Mouse (Mus musculus): Measurements from ENCODE around the gene Tmem254c. TPM values are rescaled to one million over a fixed set of nuclear protein-coding genes. Genes with fewer than 3 reads are reported as not detected.
"Not testable (repeated sequence)": the region's sequence is repeated elsewhere in the genome, so short reads cannot be mapped to it uniquely, and the experiment has no call there.

Tmem254c gene
- polyA plus RNA-seq, 1 experiment from 2014 or later, result 41.7 TPM

DNA sequence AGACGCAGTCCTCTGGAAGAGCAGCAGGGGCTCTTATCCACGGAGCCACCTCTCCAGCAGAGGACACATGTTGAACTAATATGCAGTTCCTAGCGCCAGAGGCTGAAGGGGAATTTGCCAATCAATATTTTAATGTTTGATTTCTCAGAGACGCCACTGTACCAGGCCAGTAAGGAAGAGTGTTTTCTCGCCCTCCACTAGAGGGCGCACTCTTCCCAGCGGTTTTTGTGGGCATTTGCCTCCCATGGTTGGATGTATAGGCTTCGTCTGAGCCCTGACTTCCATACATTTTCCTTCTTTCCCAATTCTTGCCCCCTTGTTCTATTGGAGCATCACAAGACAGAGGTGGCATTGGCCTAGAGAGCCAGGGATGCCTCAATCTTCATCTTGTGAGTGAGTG, 20.1 kb downstream of the Tmem254c start:
- H3K27ac ChIP-seq (ENCODE audit: low read depth, low read length); ATAC-seq (ENCODE audit: low FRiP score, low TSS enrichment); H3K27me3 ChIP-seq (ENCODE audit: control insufficient read depth, insufficient read depth, low read length); H3K9me3 ChIP-seq (ENCODE audit: control insufficient read depth, low read length); H3K4me1 ChIP-seq (ENCODE audit: control insufficient read depth, insufficient read depth, low read length); H3K36me3 ChIP-seq (ENCODE audit: control insufficient read depth, insufficient read depth, low read length); H3K4me3 ChIP-seq (ENCODE audit: low read length); H3K9ac ChIP-seq (ENCODE audit: low read depth, low read length); H3K4me2 ChIP-seq (replicated peaks; ENCODE audit: low read depth, low read length): not testable (repeated sequence)
- WGBS, result no CpG with 5 or more reads among the region's 8 CpGs

- H3K36me3 ChIP-seq (ENCODE audit: control insufficient read depth, insufficient read depth, low read length); H3K4me3 ChIP-seq (ENCODE audit: low read length); H3K9ac ChIP-seq (ENCODE audit: low read depth, low read length); ATAC-seq (ENCODE audit: low FRiP score, low TSS enrichment); H3K4me1 ChIP-seq (ENCODE audit: control insufficient read depth, insufficient read depth, low read length); H3K9me3 ChIP-seq (ENCODE audit: control insufficient read depth, low read length); H3K4me2 ChIP-seq (replicated peaks; ENCODE audit: low read depth, low read length); H3K27ac ChIP-seq (ENCODE audit: low read depth, low read length); H3K27me3 ChIP-seq (ENCODE audit: control insufficient read depth, insufficient read depth, low read length): not testable (repeated sequence)
- no CpG with 5 or more reads among the region's 5 CpGs for WGBS
Measured at GRCm38 (mm10) chr14:26045007-26045406, 22.1 kb downstream of the Tmem254c start.

- not testable (repeated sequence) for H3K36me3 ChIP-seq (ENCODE audit: control insufficient read depth, insufficient read depth, low read length); H3K4me3 ChIP-seq (ENCODE audit: low read length); ATAC-seq (ENCODE audit: low FRiP score, low TSS enrichment); H3K9ac ChIP-seq (ENCODE audit: low read depth, low read length); H3K4me1 ChIP-seq (ENCODE audit: control insufficient read depth, insufficient read depth, low read length); H3K9me3 ChIP-seq (ENCODE audit: control insufficient read depth, low read length); H3K27me3 ChIP-seq (ENCODE audit: control insufficient read depth, insufficient read depth, low read length); H3K27ac ChIP-seq (ENCODE audit: low read depth, low read length); H3K4me2 ChIP-seq (replicated peaks; ENCODE audit: low read depth, low read length)
- no CpG with 5 or more reads among the region's 26 CpGs for WGBS
Measured at GRCm38 (mm10) chr14:26042611-26043010, 24.5 kb downstream of the Tmem254c start, which contains the start of gene Gm9780. Gm9780 (minus strand) TSS chr14:26042711.

DNA sequence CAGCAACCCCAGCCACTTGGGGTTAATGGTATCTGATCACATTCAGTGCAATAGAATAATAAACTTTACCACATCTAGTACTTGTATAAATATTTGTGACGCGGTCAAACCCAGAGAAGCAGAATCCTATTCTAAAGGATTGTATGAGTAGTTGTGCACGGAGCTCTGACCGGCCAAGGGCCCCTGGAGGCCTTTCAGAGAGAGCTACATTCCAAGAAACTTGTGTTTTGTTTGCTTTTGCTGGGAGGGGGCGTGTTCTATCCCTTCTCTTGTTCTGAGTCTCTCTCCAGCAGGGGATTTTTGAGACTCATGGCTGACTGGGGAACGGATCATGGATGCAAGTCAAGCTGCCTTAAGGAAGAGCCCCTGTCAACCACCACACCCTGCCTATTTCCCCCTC, 31.7 kb downstream of the Tmem254c start:
- ATAC-seq (ENCODE audit: low FRiP score, low TSS enrichment); H3K4me1 ChIP-seq (ENCODE audit: control insufficient read depth, insufficient read depth, low read length); H3K4me3 ChIP-seq (ENCODE audit: low read length); H3K27ac ChIP-seq (ENCODE audit: low read depth, low read length); H3K4me2 ChIP-seq (replicated peaks; ENCODE audit: low read depth, low read length); H3K36me3 ChIP-seq (ENCODE audit: control insufficient read depth, insufficient read depth, low read length); H3K9me3 ChIP-seq (ENCODE audit: control insufficient read depth, low read length); H3K9ac ChIP-seq (ENCODE audit: low read depth, low read length); H3K27me3 ChIP-seq (ENCODE audit: control insufficient read depth, insufficient read depth, low read length): not testable (repeated sequence)
- no CpG with 5 or more reads among the region's 6 CpGs for WGBS

DNA sequence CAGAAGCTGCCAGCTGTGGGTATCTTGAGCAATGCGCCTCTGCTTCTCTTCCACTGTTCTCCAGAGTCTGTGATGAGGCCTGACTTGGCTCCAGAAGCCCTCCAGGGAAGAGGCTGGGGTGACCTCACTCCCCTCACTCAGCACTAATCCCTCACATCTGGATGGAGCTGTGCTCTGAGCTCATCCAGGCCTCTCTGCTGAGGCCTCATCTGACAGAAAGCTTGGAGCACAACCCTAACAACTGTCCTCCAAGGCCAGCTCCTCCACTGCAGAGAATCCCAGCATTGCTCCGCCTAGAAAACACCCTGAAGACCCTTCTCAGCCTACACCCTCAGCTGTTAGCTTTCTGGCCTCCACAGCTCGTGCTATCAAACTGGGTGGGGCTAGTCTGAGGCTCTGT, 32.8 kb downstream of the Tmem254c start:
- not testable (repeated sequence) for H3K4me3 ChIP-seq (ENCODE audit: low read length)

GRCm38 (mm10) chr14:26025653-26026052, 41.5 kb downstream of the Tmem254c start:
- not testable (repeated sequence) for H3K9me3 ChIP-seq (ENCODE audit: control insufficient read depth, low read length); H3K4me1 ChIP-seq (ENCODE audit: control insufficient read depth, insufficient read depth, low read length); H3K4me2 ChIP-seq (replicated peaks; ENCODE audit: low read depth, low read length); H3K4me3 ChIP-seq (ENCODE audit: low read length); H3K27ac ChIP-seq (ENCODE audit: low read depth, low read length); H3K9ac ChIP-seq (ENCODE audit: low read depth, low read length); H3K36me3 ChIP-seq (ENCODE audit: control insufficient read depth, insufficient read depth, low read length); H3K27me3 ChIP-seq (ENCODE audit: control insufficient read depth, insufficient read depth, low read length); ATAC-seq (ENCODE audit: low FRiP score, low TSS enrichment)
- WGBS, result no CpG with 5 or more reads among the region's 12 CpGs

More for the DNA sequence above, 32.8 kb downstream of the Tmem254c start:
- H3K4me2 ChIP-seq (replicated peaks; ENCODE audit: low read depth, low read length); H3K27me3 ChIP-seq (ENCODE audit: control insufficient read depth, insufficient read depth, low read length); H3K4me1 ChIP-seq (ENCODE audit: control insufficient read depth, insufficient read depth, low read length); H3K27ac ChIP-seq (ENCODE audit: low read depth, low read length); H3K9me3 ChIP-seq (ENCODE audit: control insufficient read depth, low read length); H3K36me3 ChIP-seq (ENCODE audit: control insufficient read depth, insufficient read depth, low read length); ATAC-seq (ENCODE audit: low FRiP score, low TSS enrichment); H3K9ac ChIP-seq (ENCODE audit: low read depth, low read length): not testable (repeated sequence)
- no CpG with 5 or more reads among the region's 3 CpGs for WGBS

GRCm38 (mm10) chr14:26022831-26023230, 44.3 kb downstream of the Tmem254c start:
- not testable (repeated sequence) for H3K4me1 ChIP-seq (ENCODE audit: control insufficient read depth, insufficient read depth, low read length); H3K27ac ChIP-seq (ENCODE audit: low read depth, low read length); H3K4me3 ChIP-seq (ENCODE audit: low read length); H3K9ac ChIP-seq (ENCODE audit: low read depth, low read length); H3K4me2 ChIP-seq (replicated peaks; ENCODE audit: low read depth, low read length); ATAC-seq (ENCODE audit: low FRiP score, low TSS enrichment); H3K9me3 ChIP-seq (ENCODE audit: control insufficient read depth, low read length); H3K36me3 ChIP-seq (ENCODE audit: control insufficient read depth, insufficient read depth, low read length); H3K27me3 ChIP-seq (ENCODE audit: control insufficient read depth, insufficient read depth, low read length)
- no CpG with 5 or more reads among the region's 6 CpGs for WGBS

GRCm38 (mm10) chr14:26021555-26021954, 45.6 kb downstream of the Tmem254c start:
- H3K4me2 ChIP-seq (replicated peaks; ENCODE audit: low read depth, low read length); H3K27me3 ChIP-seq (ENCODE audit: control insufficient read depth, insufficient read depth, low read length); H3K36me3 ChIP-seq (ENCODE audit: control insufficient read depth, insufficient read depth, low read length); H3K27ac ChIP-seq (ENCODE audit: low read depth, low read length); H3K4me1 ChIP-seq (ENCODE audit: control insufficient read depth, insufficient read depth, low read length); ATAC-seq (ENCODE audit: low FRiP score, low TSS enrichment); H3K9me3 ChIP-seq (ENCODE audit: control insufficient read depth, low read length); H3K4me3 ChIP-seq (ENCODE audit: low read length); H3K9ac ChIP-seq (ENCODE audit: low read depth, low read length): not testable (repeated sequence)
- WGBS, result no CpG with 5 or more reads among the region's 9 CpGs

GRCm38 (mm10) chr14:26016414-26016813, 50.7 kb downstream of the Tmem254c start:
- not testable (repeated sequence) for H3K27me3 ChIP-seq (ENCODE audit: control insufficient read depth, insufficient read depth, low read length); H3K4me2 ChIP-seq (replicated peaks; ENCODE audit: low read depth, low read length)

More at GRCm38 (mm10) chr14:26016414-26016813, 50.7 kb downstream of the Tmem254c start:
- H3K9ac ChIP-seq (ENCODE audit: low read depth, low read length); H3K4me1 ChIP-seq (ENCODE audit: control insufficient read depth, insufficient read depth, low read length); H3K36me3 ChIP-seq (ENCODE audit: control insufficient read depth, insufficient read depth, low read length); H3K4me3 ChIP-seq (ENCODE audit: low read length); H3K27ac ChIP-seq (ENCODE audit: low read depth, low read length); H3K9me3 ChIP-seq (ENCODE audit: control insufficient read depth, low read length); ATAC-seq (ENCODE audit: low FRiP score, low TSS enrichment): not testable (repeated sequence)
- WGBS, result no CpG with 5 or more reads among the region's 7 CpGs

All from kidney, embryonic 14.5 days (tissue).